Mouse (Mus musculus) liver, embryonic 16.5 days (tissue): Measurements from ENCODE around the gene Sema4f. TPM values are rescaled to one million over a fixed set of nuclear protein-coding genes. Genes with fewer than 3 reads are reported as not detected.

ENCODE experiments used
- ATAC-seq: fragments of 200-750 bp; cut with Nextera tagmentation; 2 replicates; pipeline ENCODE4 v1.8.0; 2017; ENCODE audit warnings: low read depth, mild to moderate bottlenecking, moderate number of reproducible peaks, moderate library complexity
- H3K27ac ChIP-seq: fragments of 300-500 bp; sonication (generic); 2 replicates; pipeline ENCODE4 v1.5.1; 2014; ENCODE audit warnings: mild to moderate bottlenecking, low read length
- H3K27me3 ChIP-seq: fragments of 300-500 bp; sonication (generic); 2 replicates; pipeline ENCODE4 v1.6.1; 2014; ENCODE audit warnings: low read depth, low read length, mixed read lengths; ENCODE audit not compliant: control insufficient read depth, insufficient read depth
- H3K36me3 ChIP-seq: fragments of 300-500 bp; sonication (generic); 2 replicates; pipeline ENCODE4 v1.6.1; 2014; ENCODE audit warnings: mild to moderate bottlenecking; ENCODE audit not compliant: control insufficient read depth, insufficient read depth
- H3K4me1 ChIP-seq: fragments of 300-500 bp; sonication (generic); 2 replicates; pipeline ENCODE4 v1.6.1; 2014; ENCODE audit warnings: low read depth, low read length, mixed read lengths; ENCODE audit not compliant: control insufficient read depth
- H3K4me2 ChIP-seq: fragments of 300-500 bp; sonication (generic); 2 replicates; pipeline ENCODE4 v1.6.1; 2014; ENCODE audit warnings: low read depth, low read length, mixed read lengths
- H3K4me3 ChIP-seq: fragments of 300-500 bp; sonication (generic); 2 replicates; pipeline ENCODE4 v1.5.1; 2014; ENCODE audit warnings: low read depth, mild to moderate bottlenecking, low read length
- H3K9ac ChIP-seq: fragments of 300-500 bp; sonication (generic); 2 replicates; pipeline ENCODE4 v1.6.1; 2014; ENCODE audit warnings: low read depth, low read length
- H3K9me3 ChIP-seq: fragments of 300-500 bp; sonication (generic); replicated peaks from 2 replicates; pipeline ENCODE4 v1.6.1; 2016; ENCODE audit warnings: low read length; ENCODE audit not compliant: control insufficient read depth
- WGBS: fragments of 180-500 bp; shearing (Covaris S2); extraction: QIAGEN DNeasy Blood & Tissue Kit; methylation state at CpG from one replicate; pipeline ENCODE4 v1.1.7; 2014; ENCODE audit not compliant: insufficient replicate concordance; 5-methylcytosine and 5-hydroxymethylcytosine counted together
- polyA plus RNA-seq: library from polyadenylated mRNA; unstranded; fragments of >200 nt; fragmentation: Nextera tagmentation; extraction: Ambion mirVana; gene quantifications from 2 replicates; pipeline ENCODE4 v1.2.1, GENCODE M21; 2015

Sema4f gene
- polyA plus RNA-seq, 1 experiment from 2014 or later: 0.06 TPM

- Histone ChIP-seq H3K4me2 (no peak overlapping the region), H3K4me3 (no peak overlapping the region), H3K27me3 (no peaks in the 10 kb centered on the region), H3K36me3 (no peaks in the 10 kb centered on the region), H3K4me1 (no peaks in the 10 kb centered on the region), H3K27ac (no peak overlapping the region), H3K9ac (no peak overlapping the region), H3K9me3 (no peaks in the 10 kb centered on the region)
- WGBS: 65% methylated on average over 4 of the region's 4 CpGs
- no peak for ATAC-seq
Measured at GRCm38 (mm10) chr6:82885909-82886308, 53.7 kb downstream of the Sema4f start.

DNA sequence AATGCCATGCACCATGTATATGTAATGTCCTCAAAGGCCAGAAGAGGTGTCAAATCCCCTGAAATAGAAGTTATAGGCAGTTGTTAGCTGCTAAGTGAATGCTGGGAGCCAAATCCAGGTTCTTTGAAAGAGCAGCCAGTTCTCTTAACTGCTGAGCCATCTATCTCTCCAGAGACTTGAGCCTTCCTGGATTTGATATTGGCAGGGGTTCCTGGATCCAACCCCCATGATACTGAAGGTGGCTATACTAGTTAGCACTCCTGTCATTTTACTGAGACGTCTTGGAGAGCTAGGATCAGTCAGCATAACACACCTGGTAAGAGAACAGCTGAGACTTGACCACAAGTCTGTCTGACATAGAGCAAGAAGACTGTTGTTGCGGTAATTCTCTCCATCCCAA is 54.1 kb downstream of the Sema4f start:
- no peaks in the 10 kb centered on the region for H3K27me3 ChIP-seq
- H3K4me2 ChIP-seq: no peak overlapping the region
- no peaks in the 10 kb centered on the region for H3K9me3 ChIP-seq
- H3K4me3 ChIP-seq: no peak overlapping the region
- no peak for ATAC-seq
- no peaks in the 10 kb centered on the region for H3K4me1 ChIP-seq
- WGBS: 58% methylated on average over 2 of the region's 2 CpGs
- H3K9ac ChIP-seq: no peak overlapping the region
- H3K27ac ChIP-seq: no peak overlapping the region
- no peaks in the 10 kb centered on the region for H3K36me3 ChIP-seq

DNA sequence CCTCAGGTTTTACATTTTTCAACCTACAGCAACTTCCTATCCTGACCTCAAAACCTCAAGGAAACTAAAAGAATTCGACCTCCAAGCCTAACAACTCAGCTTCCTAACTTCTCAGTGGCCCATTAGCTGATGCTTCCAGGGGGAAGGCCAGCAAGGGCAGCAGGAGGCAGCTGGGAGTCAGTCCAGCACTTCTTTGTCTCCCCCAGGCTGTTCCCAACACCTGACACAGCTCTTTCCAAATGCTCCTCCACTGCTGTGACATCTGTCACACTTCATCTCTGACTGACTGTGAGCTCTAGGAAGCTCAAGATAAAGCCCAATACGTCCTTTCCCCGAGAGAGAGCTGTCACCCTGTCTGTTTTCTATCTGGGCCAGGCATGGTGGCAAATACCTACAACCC is 55.0 kb downstream of the Sema4f start:
- Histone ChIP-seq H3K4me2 (no peak overlapping the region), H3K9ac (no peak overlapping the region), H3K36me3 (no peaks in the 10 kb centered on the region), H3K9me3 (no peaks in the 10 kb centered on the region), H3K27ac (no peak overlapping the region), H3K4me1 (no peaks in the 10 kb centered on the region), H3K4me3 (no peak overlapping the region), H3K27me3 (no peaks in the 10 kb centered on the region)
- ATAC-seq: no peak
- 15% methylated on average over 3 of the region's 3 CpGs for WGBS

DNA sequence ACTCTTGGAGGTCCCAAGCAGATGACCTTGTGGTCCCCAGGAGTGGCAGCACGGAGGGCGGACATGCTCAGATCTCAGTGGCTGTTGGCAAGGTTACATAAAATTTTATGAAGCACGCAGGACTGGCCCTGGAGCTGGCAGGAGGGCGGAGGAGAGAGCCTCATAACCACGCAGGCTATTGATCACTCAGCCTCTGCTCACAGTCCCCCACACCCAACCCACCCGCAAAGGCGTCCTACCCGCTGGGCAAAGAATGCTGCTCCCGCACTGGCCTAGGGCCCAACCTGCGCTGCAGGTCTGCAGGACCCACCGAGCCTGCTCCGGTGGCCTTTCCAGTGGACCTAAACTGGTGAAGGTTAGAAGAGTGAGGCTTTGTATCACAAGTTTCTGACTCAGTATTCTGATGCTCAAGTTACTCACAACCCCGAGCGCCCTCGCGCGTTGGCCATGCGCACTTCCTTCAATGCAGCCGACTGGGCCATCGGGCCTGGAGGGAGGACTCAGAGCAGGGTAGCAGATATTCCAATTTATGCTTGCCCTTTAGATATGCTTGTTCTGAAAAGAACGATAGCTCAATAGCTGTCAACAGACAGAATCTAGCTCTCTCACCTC is 58.0 kb downstream of the Sema4f start:
- no peak for ATAC-seq
- Histone ChIP-seq H3K27me3 (no peaks in the 10 kb centered on the region), H3K4me1 (no peaks in the 10 kb centered on the region), H3K4me3 (no peak overlapping the region), H3K36me3 (no peaks in the 10 kb centered on the region), H3K9ac (no peak overlapping the region), H3K9me3 (no peaks in the 10 kb centered on the region), H3K27ac (no peak overlapping the region), H3K4me2 (no peak overlapping the region)
- 41% methylated on average over 21 of the region's 21 CpGs for WGBS

- no peak overlapping the region for H3K9ac ChIP-seq
- ATAC-seq: no peak
- no peaks in the 10 kb centered on the region for H3K36me3 ChIP-seq
- H3K4me3 ChIP-seq: no peak overlapping the region
- H3K27me3 ChIP-seq: no peaks in the 10 kb centered on the region
- WGBS: 58% methylated on average over 3 of the region's 3 CpGs
- no peak overlapping the region for H3K4me2 ChIP-seq
- no peaks in the 10 kb centered on the region for H3K9me3 ChIP-seq
- H3K27ac ChIP-seq: no peak overlapping the region
- no peaks in the 10 kb centered on the region for H3K4me1 ChIP-seq
Measured at GRCm38 (mm10) chr6:82880807-82881206, 58.8 kb downstream of the Sema4f start.

GRCm38 (mm10) chr6:82879463-82880089 is 60.0 kb downstream of the Sema4f start:
- H3K9me3 ChIP-seq: no peaks in the 10 kb centered on the region
- no peak overlapping the region for H3K9ac ChIP-seq
- no peak overlapping the region for H3K4me2 ChIP-seq
- H3K27ac ChIP-seq: no peak overlapping the region
- H3K4me3 ChIP-seq: no peak overlapping the region
- no peak for ATAC-seq
- no peaks in the 10 kb centered on the region for H3K27me3 ChIP-seq
- H3K36me3 ChIP-seq: no peaks in the 10 kb centered on the region
- WGBS: 62% methylated on average over 11 of the region's 11 CpGs
- no peaks in the 10 kb centered on the region for H3K4me1 ChIP-seq

DNA sequence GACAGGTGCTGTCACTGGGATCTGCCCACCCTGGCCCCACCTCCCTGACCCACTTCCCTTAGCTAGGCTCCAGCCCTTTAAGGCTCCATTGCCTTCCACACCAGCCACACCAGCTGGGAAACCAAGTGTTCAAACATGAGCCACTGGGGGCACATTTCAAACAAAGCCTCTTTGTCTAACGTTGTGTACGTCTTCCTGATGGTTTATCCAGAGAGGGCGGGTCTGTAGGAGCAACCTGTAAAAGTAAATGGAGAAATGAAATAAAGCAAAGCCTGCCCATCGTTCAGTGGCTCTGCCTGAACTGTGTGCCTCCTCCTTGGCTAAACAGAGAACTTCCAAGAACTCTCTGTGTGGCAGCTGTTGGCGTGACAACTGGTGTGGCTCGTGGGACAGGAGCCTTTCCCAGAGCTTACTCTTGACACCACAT is 64.0 kb downstream of the Sema4f start:
- no peak overlapping the region for H3K9ac ChIP-seq
- no peaks in the 10 kb centered on the region for H3K9me3 ChIP-seq
- H3K36me3 ChIP-seq: no peaks in the 10 kb centered on the region
- ATAC-seq: no peak
- H3K27me3 ChIP-seq: no peaks in the 10 kb centered on the region
- 44% methylated on average over 6 of the region's 6 CpGs for WGBS
- no peak overlapping the region for H3K27ac ChIP-seq
- no peaks in the 10 kb centered on the region for H3K4me1 ChIP-seq
- no peak overlapping the region for H3K4me2 ChIP-seq
- H3K4me3 ChIP-seq: no peak overlapping the region

DNA sequence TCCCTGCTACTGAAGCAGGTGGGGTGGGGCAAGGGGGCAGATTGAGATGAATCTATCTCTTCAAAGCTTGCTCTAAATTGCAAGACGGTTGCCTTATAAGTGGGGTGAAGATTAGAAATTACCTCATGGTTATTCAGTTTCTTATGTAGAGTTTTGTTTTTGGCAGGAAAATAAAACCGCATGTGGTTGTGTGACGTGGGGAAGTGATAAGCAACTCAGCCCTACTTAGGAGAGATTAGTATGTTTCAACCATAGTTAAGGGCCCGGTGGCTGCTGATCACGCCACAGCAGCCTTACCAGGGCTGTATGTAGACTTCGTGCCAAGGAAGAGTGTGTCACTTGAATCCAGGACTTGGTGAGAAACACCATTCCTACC is 67.2 kb downstream of the Sema4f start:
- ATAC-seq: no peak
- Histone ChIP-seq H3K36me3 (no peaks in the 10 kb centered on the region), H3K4me1 (no peaks in the 10 kb centered on the region), H3K27ac (no peak overlapping the region), H3K4me3 (no peak overlapping the region), H3K9me3 (no peaks in the 10 kb centered on the region), H3K27me3 (no peaks in the 10 kb centered on the region), H3K9ac (no peak overlapping the region), H3K4me2 (no peak overlapping the region)
- WGBS: 19% methylated on average over 6 of the region's 6 CpGs

DNA sequence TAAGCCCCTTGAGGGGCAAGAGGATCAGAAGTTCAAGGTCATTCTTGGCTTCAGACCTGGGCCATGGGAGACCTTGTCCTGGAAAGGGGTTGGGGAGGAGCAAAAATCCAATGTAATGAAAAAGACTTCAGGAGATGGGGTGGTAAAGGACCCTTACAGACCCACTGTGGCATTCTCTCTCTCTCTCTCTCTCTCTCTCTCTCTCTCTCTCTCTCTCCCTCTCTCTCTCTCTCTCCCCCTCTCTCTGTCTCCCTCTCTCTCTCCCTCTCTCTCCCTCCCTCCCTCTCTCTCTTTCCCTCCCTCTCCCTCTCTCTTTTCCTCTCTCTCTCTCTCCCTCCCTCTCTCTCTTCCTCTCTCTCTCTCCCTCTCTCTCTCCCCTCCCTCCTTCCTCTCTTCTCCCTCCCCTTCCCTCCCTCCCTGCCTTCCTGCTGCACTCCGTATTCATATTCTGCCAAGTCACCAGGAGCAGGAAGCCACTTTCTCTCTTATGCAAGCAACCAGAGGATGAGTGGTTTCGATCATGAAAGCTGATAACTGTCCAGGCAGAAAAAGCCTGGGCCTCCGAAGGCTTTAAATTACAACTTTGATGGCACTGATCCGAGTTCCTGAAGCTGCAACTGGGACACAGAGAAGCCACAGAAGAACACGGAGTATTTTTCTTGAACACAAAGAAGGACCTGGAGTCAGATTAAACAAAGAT is 67.8 kb downstream of the Sema4f start:
- ATAC-seq: no peak
- Histone ChIP-seq H3K36me3 (no peaks in the 10 kb centered on the region), H3K27me3 (no peaks in the 10 kb centered on the region), H3K9me3 (no peaks in the 10 kb centered on the region), H3K9ac (no peak overlapping the region), H3K4me1 (no peaks in the 10 kb centered on the region), H3K4me2 (no peak overlapping the region), H3K4me3 (no peak overlapping the region), H3K27ac (no peak overlapping the region)
- 7% methylated on average over 5 of the region's 5 CpGs for WGBS
